Mouse (Mus musculus) spleen, postnatal 36 days (tissue): Measurements from ENCODE around the gene Top2b.

ENCODE experiments used
- DNase-seq, 2 experiments: peaks; one replicate each; pipeline ENCODE4 v3.0.0; 2022; ENCODE audit warnings: low spot score in 2 of 2, mixed read lengths in 1 of 2

Top2b gene

DNA sequence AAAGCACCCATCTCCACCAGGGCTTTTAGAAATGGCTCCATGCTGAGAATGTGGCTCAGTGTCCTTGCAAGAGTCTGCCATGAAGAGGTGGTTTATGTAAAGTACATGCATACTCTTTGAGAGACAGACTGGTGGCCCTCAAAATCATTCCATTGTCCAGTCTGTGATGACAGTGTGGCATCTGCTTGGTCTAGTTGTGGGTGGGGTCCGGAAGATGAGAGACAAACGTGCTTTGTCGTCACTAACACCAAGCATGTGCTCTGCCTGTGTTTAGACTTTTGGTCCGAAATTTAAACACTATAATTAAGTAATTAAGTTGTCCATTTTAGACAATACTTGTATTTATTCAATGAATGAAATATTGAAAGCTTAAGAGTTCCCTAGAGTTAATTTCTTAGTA, 49.2 kb downstream of the Top2b start:
- no peak for DNase-seq

GRCm38 (mm10) chr14:16427569-16427968, 62.6 kb downstream of the Top2b start:
- no peak for DNase-seq

- no peak for DNase-seq
These were observed 67.0 kb downstream of the Top2b start for GRCm38 (mm10) chr14:16431941-16432499.

GRCm38 (mm10) chr14:16432550-16432949, 67.6 kb downstream of the Top2b start:
- no peak for DNase-seq

- DNase-seq: no peak
These were observed 68.2 kb downstream of the Top2b start for GRCm38 (mm10) chr14:16433206-16433605.

DNA sequence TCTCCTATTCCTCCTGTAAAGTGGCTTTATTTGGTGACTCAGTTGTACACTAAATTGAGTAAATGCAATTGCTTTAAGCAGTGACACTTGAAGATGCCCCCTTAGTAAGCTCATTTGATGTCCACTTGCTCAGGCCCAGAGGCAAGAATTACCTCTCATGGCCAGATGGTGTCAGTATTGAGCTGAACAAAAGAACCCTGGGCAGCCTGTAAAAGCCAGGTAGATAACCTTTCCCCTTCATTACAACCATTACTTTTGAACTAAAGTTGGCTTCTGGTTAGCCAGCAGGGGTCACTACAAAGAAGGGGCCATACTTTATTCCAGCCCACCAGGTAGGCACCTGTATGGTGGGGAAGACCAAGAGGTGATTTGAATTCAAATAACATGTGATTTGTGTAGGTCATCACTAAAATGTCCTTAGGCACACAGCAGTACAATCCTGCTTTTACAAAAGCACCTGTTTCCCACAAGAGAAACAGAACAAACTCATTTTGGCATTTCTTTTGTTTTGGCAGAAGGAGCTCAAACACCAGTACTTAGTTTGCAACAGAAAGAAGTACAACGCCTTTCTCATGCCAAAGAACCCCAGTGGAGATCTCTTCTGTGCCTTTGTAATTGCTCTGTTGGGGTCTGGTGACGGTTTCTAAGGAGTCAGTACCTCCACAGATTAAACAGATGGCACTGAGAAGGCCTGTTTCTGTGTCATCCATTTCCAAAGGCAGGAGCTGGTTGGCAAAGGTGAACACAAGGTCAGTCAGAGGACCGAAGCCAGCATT, 69.6 kb downstream of the Top2b start:
- DNase-seq: peak; percentile 11 to 27

- no peak for DNase-seq
These were observed 72.4 kb downstream of the Top2b start for GRCm38 (mm10) chr14:16437386-16437785.

- DNase-seq: no peak
These were observed 74.6 kb downstream of the Top2b start for GRCm38 (mm10) chr14:16439385-16440126.

DNA sequence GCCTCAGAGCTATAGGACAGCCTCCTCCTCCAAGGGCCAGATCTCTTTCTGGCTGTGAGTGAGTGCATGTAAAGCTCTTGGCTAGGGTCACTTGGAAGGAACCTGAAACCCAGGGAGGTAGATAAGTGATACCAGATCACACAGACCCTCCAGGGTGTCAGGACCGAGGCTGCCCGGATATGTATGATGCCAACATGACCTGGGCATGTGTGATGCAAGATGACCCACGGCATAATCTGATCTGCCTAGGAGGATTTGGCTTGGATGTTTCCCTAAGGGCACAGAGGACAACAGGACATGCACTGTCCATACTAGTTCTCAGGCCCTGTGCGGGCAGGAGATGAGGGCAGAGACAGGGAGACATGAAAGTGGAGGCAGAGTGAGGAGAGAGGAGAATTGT, 79.9 kb downstream of the Top2b start:
- no peak for DNase-seq

DNA sequence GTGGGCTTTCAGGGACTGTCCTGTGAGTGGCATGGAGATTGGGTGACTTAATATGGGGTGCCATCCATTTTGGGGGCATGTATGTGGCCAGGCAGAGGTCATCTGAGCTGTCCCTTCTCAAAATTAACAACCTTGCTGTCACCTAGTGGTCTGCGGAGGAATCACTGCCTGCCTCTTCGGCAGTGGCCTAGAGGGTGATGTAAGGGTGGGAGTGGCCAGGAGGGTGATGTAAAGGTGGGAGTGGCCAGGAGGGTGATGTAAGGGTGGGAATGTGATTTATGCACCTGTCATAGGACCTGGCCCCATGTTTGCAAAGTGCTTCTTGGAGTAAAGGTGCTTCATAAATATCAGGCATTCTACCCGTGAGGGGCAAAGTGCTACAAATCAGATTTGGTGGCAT, 82.6 kb downstream of the Top2b start:
- no peak for DNase-seq

DNA sequence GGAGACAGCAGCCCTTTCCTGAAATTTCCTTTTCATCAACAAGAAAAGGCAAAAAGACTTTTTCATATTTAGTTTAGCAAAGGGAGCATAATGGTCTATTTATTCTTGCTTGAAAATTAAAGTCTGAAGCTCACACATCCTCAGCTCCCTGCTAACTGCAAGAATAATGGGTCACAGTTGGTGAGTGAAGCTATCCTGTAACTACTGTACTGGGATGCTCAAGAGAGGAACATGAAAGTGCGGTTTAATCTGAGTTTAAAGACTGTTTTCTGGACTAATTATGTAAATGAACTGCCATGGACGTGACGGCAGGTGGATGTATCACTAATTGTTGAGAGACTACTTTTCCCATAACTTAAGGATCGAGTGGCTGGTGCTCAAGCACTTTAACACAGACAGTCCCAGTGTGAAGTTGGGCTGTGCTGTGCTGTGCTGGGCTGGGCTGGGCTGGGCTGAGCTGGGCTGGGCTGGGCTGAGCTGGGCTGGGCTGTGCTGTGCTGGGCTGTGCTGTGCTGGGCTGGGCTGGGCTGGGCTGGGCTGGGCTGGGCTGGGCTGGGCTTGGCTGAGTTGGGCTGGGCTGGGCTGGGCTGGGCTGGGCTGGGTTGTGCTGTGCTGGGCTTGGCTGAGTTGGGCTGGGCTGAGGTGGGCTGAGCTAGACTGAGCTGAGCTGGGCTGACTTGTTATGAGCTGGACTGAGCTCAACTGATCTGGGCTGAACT, 83.4 kb downstream of the Top2b start:
- no peak for DNase-seq

GRCm38 (mm10) chr14:16478606-16479323, 113.8 kb downstream of the Top2b start:
- DNase-seq: no peak

DNA sequence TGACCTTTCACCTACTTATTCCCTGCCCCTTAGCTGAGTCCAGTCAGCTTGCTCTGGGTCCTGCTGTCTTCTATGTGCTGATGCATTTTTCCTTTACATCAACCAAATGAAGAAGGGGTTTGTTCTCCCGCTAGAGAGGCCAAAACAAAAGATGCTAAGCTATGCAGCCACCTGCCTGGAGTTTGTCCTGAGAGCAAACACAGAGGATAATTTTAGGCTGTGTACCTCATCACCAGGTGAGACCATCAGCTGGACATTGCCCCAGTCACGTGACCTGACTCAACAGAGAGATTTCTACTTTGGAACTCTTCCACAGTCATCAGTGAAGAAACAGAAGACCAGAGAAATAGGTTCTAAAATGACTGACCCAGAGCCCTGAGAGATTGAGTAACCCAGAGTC, 114.5 kb downstream of the Top2b start:
- DNase-seq: no peak

DNA sequence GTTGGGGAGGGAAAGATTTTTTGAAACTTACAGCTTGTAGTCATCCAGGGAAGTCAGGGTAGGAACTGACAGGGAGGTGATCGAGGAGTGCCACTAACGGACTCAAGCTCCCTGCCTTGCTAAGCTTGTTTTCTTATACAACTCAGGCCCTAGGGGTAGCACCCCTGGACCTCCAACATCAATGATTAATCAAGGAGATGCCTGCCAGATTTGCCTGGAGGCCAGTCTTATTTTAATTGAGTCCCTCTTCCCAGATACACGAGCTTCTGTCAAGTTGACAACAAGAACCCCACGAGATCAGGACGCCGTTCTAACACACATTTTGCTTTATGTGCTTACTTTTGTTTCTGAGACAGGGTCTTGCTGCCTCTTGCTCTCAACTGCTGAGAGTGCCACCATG, 115.6 kb downstream of the Top2b start:
- no peak for DNase-seq

DNA sequence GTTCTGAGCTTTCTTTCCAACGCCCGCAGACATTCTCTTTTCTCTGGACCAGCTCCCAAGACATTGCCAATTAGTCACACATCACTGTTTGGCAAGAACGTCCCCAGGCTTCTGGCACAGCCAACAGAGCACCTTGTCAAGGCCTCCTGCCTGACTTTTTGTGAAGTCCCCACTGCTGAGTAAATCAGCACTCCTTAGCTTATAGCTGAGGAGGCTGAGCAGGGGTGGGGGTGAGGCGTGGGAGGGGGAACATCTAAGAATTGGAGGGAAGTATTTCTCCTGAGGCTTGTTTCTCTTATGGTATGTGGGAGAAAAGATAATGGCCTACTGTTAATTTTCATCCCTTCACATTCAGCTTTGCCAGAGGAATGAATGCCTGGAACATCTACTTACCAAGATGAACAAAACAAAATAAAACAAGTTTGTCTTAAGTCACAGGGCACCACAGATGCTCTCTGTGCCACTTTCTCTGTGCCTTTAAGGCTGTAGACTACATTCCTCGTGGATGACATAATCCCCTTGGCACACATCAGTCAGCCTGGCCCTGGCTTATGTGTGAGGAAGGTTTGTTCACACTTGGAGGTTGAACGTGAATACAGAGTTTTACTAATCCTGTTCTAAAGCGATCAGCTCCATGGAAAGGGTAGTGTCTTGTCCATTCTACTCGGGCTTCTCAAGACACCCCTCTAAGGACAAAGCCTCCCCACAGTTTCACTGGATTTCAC, 118.8 kb downstream of the Top2b start:
- DNase-seq: no peak
